Mouse (Mus musculus) lung, postnatal 0 days (tissue): ENCODE measurements at regions not wholly inside any gene's neighbourhood (a gene's known extent, or its start where the extent isn't known, plus 50 kb on each side); places are given as distances from the start of the nearest gene placed in this dataset.

ENCODE experiments used
- CTCF ChIP-seq: IDR thresholded peaks from 2 replicates; pipeline ENCODE4 v1.5.1; 2016; ENCODE audit warnings: antibody characterized with exemption, mild to moderate bottlenecking
- EP300 ChIP-seq: IDR thresholded peaks from 2 replicates; pipeline ENCODE4 v1.6.1; 2016; ENCODE audit warnings: antibody characterized with exemption, mild to moderate bottlenecking, control low read depth

DNA sequence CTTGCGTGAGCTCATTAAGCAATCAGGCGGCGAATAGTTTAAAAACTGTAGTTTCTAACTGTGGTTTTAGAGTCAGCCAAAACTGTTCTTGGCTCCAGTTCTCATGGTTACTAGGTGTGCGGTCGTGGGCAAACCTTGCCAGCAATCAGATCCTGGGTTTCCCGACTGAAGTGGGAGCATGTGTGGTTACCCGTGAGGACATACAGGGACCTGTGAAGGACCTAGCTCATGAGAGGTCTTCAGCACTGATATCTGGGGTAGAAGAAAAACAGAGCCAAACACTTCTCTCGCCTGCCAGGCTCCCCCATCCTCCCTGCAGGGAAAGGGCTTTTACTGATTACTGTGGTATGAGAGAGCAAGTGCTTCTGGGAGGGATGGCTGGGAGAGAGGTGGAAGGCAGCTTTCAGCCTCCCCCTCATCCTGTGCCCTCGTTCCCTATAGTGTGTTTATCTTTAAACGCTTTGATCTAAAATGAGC, 230.1 kb downstream of the Fgf9 start:
- TF ChIP-seq CTCF (no peak), EP300 (no peak)
